Mouse (Mus musculus) midbrain, embryonic 13.5 days (tissue): ENCODE results near the gene Cdkal1. TPM values are rescaled to one million over a fixed set of nuclear protein-coding genes. Genes with fewer than 3 reads are reported as not detected.

Experiments used
- ATAC-seq: fragments of 200-750 bp; cut with Nextera tagmentation; 2 replicates; pipeline ENCODE4 v1.8.0; 2017; ENCODE audit warnings: mild to moderate bottlenecking, moderate TSS enrichment, moderate library complexity
- H3K27ac ChIP-seq: fragments of 300-500 bp; sonication (generic); 2 replicates; pipeline ENCODE4 v1.5.1; 2015; ENCODE audit warnings: inconsistent platforms, mild to moderate bottlenecking, moderate library complexity
- H3K27me3 ChIP-seq: fragments of 300-500 bp; sonication (generic); 2 replicates; pipeline ENCODE4 v1.6.1; 2015; ENCODE audit warnings: mild to moderate bottlenecking, inconsistent platforms
- H3K36me3 ChIP-seq: fragments of 300-500 bp; sonication (generic); 2 replicates; pipeline ENCODE4 v1.6.1; 2015; ENCODE audit warnings: mild to moderate bottlenecking, inconsistent platforms
- H3K4me1 ChIP-seq: fragments of 300-500 bp; sonication (generic); replicated peaks from 2 replicates; pipeline ENCODE4 v1.6.1; 2015; ENCODE audit warnings: inconsistent platforms
- H3K4me2 ChIP-seq: fragments of 300-500 bp; sonication (generic); replicated peaks from 2 replicates; pipeline ENCODE4 v1.6.1; 2015; ENCODE audit warnings: moderate library complexity, mild to moderate bottlenecking, inconsistent platforms
- H3K4me3 ChIP-seq: fragments of 300-500 bp; sonication (generic); replicated peaks from 2 replicates; pipeline ENCODE4 v1.5.1; 2015; ENCODE audit warnings: mild to moderate bottlenecking, inconsistent platforms
- H3K9ac ChIP-seq: fragments of 300-500 bp; sonication (generic); replicated peaks from 2 replicates; pipeline ENCODE4 v1.6.1; 2015; ENCODE audit warnings: mild to moderate bottlenecking, inconsistent platforms
- H3K9me3 ChIP-seq: fragments of 300-500 bp; sonication (generic); 2 replicates; pipeline ENCODE4 v1.6.1; 2016; ENCODE audit warnings: mild to moderate bottlenecking, inconsistent platforms
- WGBS: fragments of 180-500 bp; shearing (Covaris S2); methylation state at CpG from one replicate; pipeline ENCODE4 v1.1.7; 2015; 5-methylcytosine and 5-hydroxymethylcytosine counted together
- polyA plus RNA-seq: library from polyadenylated mRNA; unstranded; fragments of >200 nt; fragmentation: Nextera tagmentation; extraction: Ambion mirVana; gene quantifications from 2 replicates; pipeline ENCODE4 v1.2.1, GENCODE M21; 2015

Cdkal1 gene
- polyA plus RNA-seq, 1 experiment from 2014 or later, result 21.8 TPM

- no peak for ATAC-seq
- Histone ChIP-seq H3K27ac (no peak overlapping the region), H3K4me2 (no peak overlapping the region), H3K4me1 (no peaks in the 10 kb centered on the region), H3K4me3 (no peak overlapping the region), H3K9ac (no peak overlapping the region), H3K36me3 (no peaks in the 10 kb centered on the region), H3K27me3 (no peaks in the 10 kb centered on the region), H3K9me3 (no peaks in the 10 kb centered on the region)
- 70% methylated on average over 6 of the region's 6 CpGs for WGBS
Observed at GRCm38 (mm10) chr13:29724855-29725254, 130.6 kb downstream of the Cdkal1 start.

GRCm38 (mm10) chr13:29723150-29723549 is 132.3 kb downstream of the Cdkal1 start:
- no peaks in the 10 kb centered on the region for H3K36me3 ChIP-seq
- no peaks in the 10 kb centered on the region for H3K4me1 ChIP-seq
- H3K4me2 ChIP-seq, result no peak overlapping the region
- H3K27me3 ChIP-seq, result no peaks in the 10 kb centered on the region
- ATAC-seq, result no peak
- no peak overlapping the region for H3K27ac ChIP-seq
- no peak overlapping the region for H3K4me3 ChIP-seq
- no peaks in the 10 kb centered on the region for H3K9me3 ChIP-seq
- H3K9ac ChIP-seq, result no peak overlapping the region
- WGBS, result 79% methylated on average over 1 of the region's 1 CpGs

- Histone ChIP-seq H3K9me3 (no peaks in the 10 kb centered on the region), H3K4me3 (no peak overlapping the region), H3K36me3 (no peaks in the 10 kb centered on the region), H3K9ac (no peak overlapping the region), H3K4me2 (no peak overlapping the region), H3K27me3 (no peaks in the 10 kb centered on the region), H3K27ac (no peak overlapping the region), H3K4me1 (no peaks in the 10 kb centered on the region)
- ATAC-seq, result no peak
- WGBS, result 95% methylated on average over 5 of the region's 5 CpGs
Observed at GRCm38 (mm10) chr13:29721206-29721605, 134.3 kb downstream of the Cdkal1 start.

GRCm38 (mm10) chr13:29716550-29716949 is 138.9 kb downstream of the Cdkal1 start:
- no peak overlapping the region for H3K4me3 ChIP-seq
- H3K9ac ChIP-seq, result no peak overlapping the region
- H3K9me3 ChIP-seq, result no peaks in the 10 kb centered on the region
- no peak overlapping the region for H3K27ac ChIP-seq
- H3K36me3 ChIP-seq, result no peaks in the 10 kb centered on the region
- WGBS, result 89% methylated on average over 4 of the region's 4 CpGs
- 0 out of 2 replicates have a peak, but pooled peaks cover 6% of the 10 kb centered on the region for H3K4me1 ChIP-seq
- ATAC-seq, result no peak
- no peak overlapping the region for H3K4me2 ChIP-seq
- H3K27me3 ChIP-seq, result no peaks in the 10 kb centered on the region

GRCm38 (mm10) chr13:29715241-29715841 is 140.1 kb downstream of the Cdkal1 start:
- 61% methylated on average over 3 of the region's 3 CpGs for WGBS
- Histone ChIP-seq H3K4me3 (no peak overlapping the region), H3K4me1 (0 out of 2 replicates have a peak, but pooled peaks cover 6% of the 10 kb centered on the region), H3K4me2 (no peak overlapping the region), H3K9me3 (no peaks in the 10 kb centered on the region), H3K27ac (no peak overlapping the region), H3K9ac (no peak overlapping the region), H3K36me3 (no peaks in the 10 kb centered on the region), H3K27me3 (no peaks in the 10 kb centered on the region)
- no peak for ATAC-seq

GRCm38 (mm10) chr13:29707620-29708019 is 147.9 kb downstream of the Cdkal1 start:
- 86% methylated on average over 3 of the region's 3 CpGs for WGBS

GRCm38 (mm10) chr13:29701400-29701799 is 154.1 kb downstream of the Cdkal1 start:
- no peak overlapping the region for H3K4me2 ChIP-seq
- no peaks in the 10 kb centered on the region for H3K4me1 ChIP-seq
- no peaks in the 10 kb centered on the region for H3K36me3 ChIP-seq
- no peak overlapping the region for H3K9ac ChIP-seq
- ATAC-seq, result no peak
- no peaks in the 10 kb centered on the region for H3K27me3 ChIP-seq
- WGBS, result 72% methylated on average over 1 of the region's 1 CpGs
- no peak overlapping the region for H3K27ac ChIP-seq
- H3K4me3 ChIP-seq, result no peak overlapping the region
- no peaks in the 10 kb centered on the region for H3K9me3 ChIP-seq

More at GRCm38 (mm10) chr13:29707620-29708019, 147.9 kb downstream of the Cdkal1 start:
- H3K4me2 ChIP-seq, result no peak overlapping the region
- no peaks in the 10 kb centered on the region for H3K36me3 ChIP-seq
- H3K27ac ChIP-seq, result no peak overlapping the region
- no peak overlapping the region for H3K9ac ChIP-seq
- no peaks in the 10 kb centered on the region for H3K27me3 ChIP-seq
- no peaks in the 10 kb centered on the region for H3K4me1 ChIP-seq
- no peaks in the 10 kb centered on the region for H3K9me3 ChIP-seq
- no peak overlapping the region for H3K4me3 ChIP-seq
- no peak for ATAC-seq

GRCm38 (mm10) chr13:29699896-29700295 is 155.6 kb downstream of the Cdkal1 start:
- 93% methylated on average over 5 of the region's 5 CpGs for WGBS
- H3K36me3 ChIP-seq, result no peaks in the 10 kb centered on the region
- H3K27me3 ChIP-seq, result no peaks in the 10 kb centered on the region
- H3K4me3 ChIP-seq, result no peak overlapping the region
- ATAC-seq, result no peak
- H3K9me3 ChIP-seq, result no peaks in the 10 kb centered on the region
- no peak overlapping the region for H3K27ac ChIP-seq
- H3K4me1 ChIP-seq, result no peaks in the 10 kb centered on the region
- no peak overlapping the region for H3K4me2 ChIP-seq
- H3K9ac ChIP-seq, result no peak overlapping the region

- Histone ChIP-seq H3K27me3 (no peaks in the 10 kb centered on the region), H3K4me2 (no peak overlapping the region), H3K27ac (no peak overlapping the region), H3K36me3 (no peaks in the 10 kb centered on the region), H3K4me3 (no peak overlapping the region), H3K9ac (no peak overlapping the region), H3K4me1 (no peaks in the 10 kb centered on the region), H3K9me3 (no peaks in the 10 kb centered on the region)
- 81% methylated on average over 5 of the region's 5 CpGs for WGBS
- ATAC-seq, result no peak
Observed at GRCm38 (mm10) chr13:29698307-29698985, 157.0 kb downstream of the Cdkal1 start.

- Histone ChIP-seq H3K4me3 (no peak overlapping the region), H3K27ac (no peak overlapping the region), H3K27me3 (no peaks in the 10 kb centered on the region), H3K9ac (no peak overlapping the region), H3K36me3 (no peaks in the 10 kb centered on the region), H3K9me3 (no peaks in the 10 kb centered on the region), H3K4me2 (no peak overlapping the region), H3K4me1 (no peaks in the 10 kb centered on the region)
- 80% methylated on average over 3 of the region's 3 CpGs for WGBS
- no peak for ATAC-seq
Observed at GRCm38 (mm10) chr13:29697230-29697629, 158.2 kb downstream of the Cdkal1 start.

- H3K9ac ChIP-seq, result no peak overlapping the region
- no peaks in the 10 kb centered on the region for H3K9me3 ChIP-seq
- H3K27ac ChIP-seq, result no peak overlapping the region
- ATAC-seq, result no peak
- no peak overlapping the region for H3K4me2 ChIP-seq
- no peak overlapping the region for H3K4me3 ChIP-seq
- 85% methylated on average over 7 of the region's 7 CpGs for WGBS
- H3K27me3 ChIP-seq, result no peaks in the 10 kb centered on the region
- H3K4me1 ChIP-seq, result no peaks in the 10 kb centered on the region
- no peaks in the 10 kb centered on the region for H3K36me3 ChIP-seq
Observed at GRCm38 (mm10) chr13:29690734-29691133, 164.7 kb downstream of the Cdkal1 start.

- Histone ChIP-seq H3K36me3 (no peaks in the 10 kb centered on the region), H3K9me3 (no peaks in the 10 kb centered on the region), H3K27ac (no peak overlapping the region), H3K9ac (no peak overlapping the region), H3K4me1 (no peaks in the 10 kb centered on the region), H3K4me2 (no peak overlapping the region), H3K4me3 (no peak overlapping the region), H3K27me3 (no peaks in the 10 kb centered on the region)
- 90% methylated on average over 6 of the region's 6 CpGs for WGBS
- ATAC-seq, result no peak
Observed at GRCm38 (mm10) chr13:29688851-29689250, 166.6 kb downstream of the Cdkal1 start.

- no peaks in the 10 kb centered on the region for H3K4me1 ChIP-seq
- no peak overlapping the region for H3K9ac ChIP-seq
- H3K36me3 ChIP-seq, result no peaks in the 10 kb centered on the region
- H3K4me2 ChIP-seq, result no peak overlapping the region
- ATAC-seq, result no peak
- no peaks in the 10 kb centered on the region for H3K9me3 ChIP-seq
- 94% methylated on average over 7 of the region's 7 CpGs for WGBS
- no peaks in the 10 kb centered on the region for H3K27me3 ChIP-seq
- no peak overlapping the region for H3K4me3 ChIP-seq
- no peak overlapping the region for H3K27ac ChIP-seq
Observed at GRCm38 (mm10) chr13:29687872-29688271, 167.6 kb downstream of the Cdkal1 start.
